Mouse (Mus musculus): Measurements from ENCODE around the gene Nop2. TPM values are rescaled to one million over a fixed set of nuclear protein-coding genes. Genes with fewer than 3 reads are reported as not detected.
"Not testable (repeated sequence)": the region's sequence is repeated elsewhere in the genome, so short reads cannot be mapped to it uniquely, and the experiment has no call there.

Gene Nop2
- polyA plus RNA-seq, 1 experiment from 2014 or later, result 35.0 TPM

GRCm38 (mm10) chr6:125155262-125155661 is 23.6 kb downstream of the Nop2 start:
- 89% methylated on average over 8 of the region's 8 CpGs for WGBS
- no peak for ATAC-seq (replicated peaks; ENCODE audit: insufficient number of reproducible peaks, insufficient read depth, low FRiP score, low read depth)
- Histone ChIP-seq H3K4me2 (no peak overlapping the region), H3K27ac (no peak overlapping the region), H3K36me3 (peaks cover 34% of the 10 kb centered on the region; the same call in 1 of the 2 replicates), H3K4me1 (replicated peaks) (peaks cover 8% of the 10 kb centered on the region), H3K4me3 (no peak overlapping the region), H3K9me3 (replicated peaks) (no peaks in the 10 kb centered on the region), H3K27me3 (no peaks in the 10 kb centered on the region), H3K9ac (no peak overlapping the region)

GRCm38 (mm10) chr6:125156491-125156890 is 24.8 kb downstream of the Nop2 start:
- WGBS, result 91% methylated on average over 3 of the region's 3 CpGs
- ATAC-seq (replicated peaks; ENCODE audit: insufficient number of reproducible peaks, insufficient read depth, low FRiP score, low read depth), result no peak

GRCm38 (mm10) chr6:125156903-125157614 is 25.4 kb downstream of the Nop2 start:
- no peak for ATAC-seq (replicated peaks; ENCODE audit: insufficient number of reproducible peaks, insufficient read depth, low FRiP score, low read depth)
- no peaks in the 10 kb centered on the region for H3K9me3 ChIP-seq (replicated peaks)
- H3K27me3 ChIP-seq, result no peaks in the 10 kb centered on the region
- 69% methylated on average over 7 of the region's 7 CpGs for WGBS
- no peak overlapping the region for H3K4me3 ChIP-seq
- H3K9ac ChIP-seq, result no peak overlapping the region; the same call in 1 of the 2 replicates
- no peak overlapping the region for H3K4me2 ChIP-seq
- H3K4me1 ChIP-seq (replicated peaks), result peaks cover 20% of the 10 kb centered on the region
- H3K27ac ChIP-seq, result no peak overlapping the region; the same call in 1 of the 2 replicates
- peaks cover 36% of the 10 kb centered on the region; the same call in 1 of the 2 replicates for H3K36me3 ChIP-seq

More at GRCm38 (mm10) chr6:125156491-125156890, 24.8 kb downstream of the Nop2 start:
- Histone ChIP-seq H3K27me3 (no peaks in the 10 kb centered on the region), H3K4me2 (no peak overlapping the region), H3K4me3 (no peak overlapping the region), H3K9me3 (replicated peaks) (no peaks in the 10 kb centered on the region), H3K27ac (no peak overlapping the region), H3K4me1 (replicated peaks) (peaks cover 16% of the 10 kb centered on the region), H3K9ac (no peak overlapping the region), H3K36me3 (peaks cover 39% of the 10 kb centered on the region; the same call in 1 of the 2 replicates)

- no peak for ATAC-seq (replicated peaks; ENCODE audit: insufficient number of reproducible peaks, insufficient read depth, low FRiP score, low read depth)
- Histone ChIP-seq H3K4me3 (no peak overlapping the region), H3K4me1 (replicated peaks) (peaks cover 36% of the 10 kb centered on the region), H3K9ac (no peak overlapping the region), H3K4me2 (no peak overlapping the region), H3K27ac (no peak overlapping the region), H3K9me3 (replicated peaks) (no peaks in the 10 kb centered on the region), H3K27me3 (no peaks in the 10 kb centered on the region), H3K36me3 (peaks cover 29% of the 10 kb centered on the region)
- 83% methylated on average over 15 of the region's 15 CpGs for WGBS
Measured at GRCm38 (mm10) chr6:125158944-125159492, 27.3 kb downstream of the Nop2 start.

- WGBS, result 75% methylated on average over 7 of the region's 7 CpGs
- Histone ChIP-seq H3K4me3 (no peak overlapping the region), H3K9ac (no peak overlapping the region), H3K36me3 (peaks cover 32% of the 10 kb centered on the region), H3K4me2 (no peak overlapping the region), H3K4me1 (replicated peaks) (peaks cover 39% of the 10 kb centered on the region), H3K27ac (peak overlapping the region; percentile 85), H3K27me3 (no peaks in the 10 kb centered on the region), H3K9me3 (replicated peaks) (no peaks in the 10 kb centered on the region)
- ATAC-seq (replicated peaks; ENCODE audit: insufficient number of reproducible peaks, insufficient read depth, low FRiP score, low read depth), result no peak
Measured at GRCm38 (mm10) chr6:125159773-125160557, 28.3 kb downstream of the Nop2 start.

GRCm38 (mm10) chr6:125160558-125160853 is 28.8 kb downstream of the Nop2 start:
- Histone ChIP-seq H3K4me2 (no peak overlapping the region), H3K27ac (peak overlapping the region; percentile 85), H3K4me3 (no peak overlapping the region), H3K27me3 (no peaks in the 10 kb centered on the region), H3K9me3 (replicated peaks) (no peaks in the 10 kb centered on the region), H3K4me1 (replicated peaks) (peaks cover 39% of the 10 kb centered on the region), H3K9ac (no peak overlapping the region), H3K36me3 (peaks cover 32% of the 10 kb centered on the region)
- ATAC-seq (replicated peaks; ENCODE audit: insufficient number of reproducible peaks, insufficient read depth, low FRiP score, low read depth), result no peak
- WGBS, result 35% methylated on average over 10 of the region's 10 CpGs

GRCm38 (mm10) chr6:125160854-125161760 is 29.4 kb downstream of the Nop2 start:
- Histone ChIP-seq H3K9me3 (replicated peaks) (no peaks in the 10 kb centered on the region), H3K9ac (peak overlapping the region; percentile 19), H3K4me3 (peak overlapping the region; percentile 94), H3K36me3 (peaks cover 32% of the 10 kb centered on the region), H3K27ac (peak overlapping the region; percentile 85), H3K4me2 (peak overlapping the region; percentile 77), H3K27me3 (no peaks in the 10 kb centered on the region), H3K4me1 (replicated peaks) (peaks cover 39% of the 10 kb centered on the region)
- 14% methylated on average over 22 of the region's 22 CpGs for WGBS
- no peak; the same call in 1 of the 2 replicates for ATAC-seq (replicated peaks; ENCODE audit: insufficient number of reproducible peaks, insufficient read depth, low FRiP score, low read depth)

GRCm38 (mm10) chr6:125161971-125162370 is 30.3 kb downstream of the Nop2 start:
- ATAC-seq (replicated peaks; ENCODE audit: insufficient number of reproducible peaks, insufficient read depth, low FRiP score, low read depth); H3K9ac ChIP-seq; H3K27me3 ChIP-seq; H3K9me3 ChIP-seq (replicated peaks): not testable (repeated sequence)
- Histone ChIP-seq H3K27ac (peak overlapping the region; percentile 85), H3K4me2 (peak overlapping the region; percentile 77), H3K4me3 (peak overlapping the region; percentile 94), H3K4me1 (replicated peaks) (peaks cover 42% of the 10 kb centered on the region), H3K36me3 (peaks cover 32% of the 10 kb centered on the region)
- 4% methylated on average over 4 of the region's 5 CpGs for WGBS

- Histone ChIP-seq H3K4me3 (peak overlapping the region; percentile 94), H3K4me2 (peak overlapping the region; percentile 77), H3K36me3 (peaks cover 29% of the 10 kb centered on the region), H3K9ac (peak overlapping the region; percentile 50), H3K4me1 (replicated peaks) (peaks cover 50% of the 10 kb centered on the region), H3K27ac (peak overlapping the region; percentile 85)
- H3K9me3 ChIP-seq (replicated peaks); H3K27me3 ChIP-seq; ATAC-seq (replicated peaks; ENCODE audit: insufficient number of reproducible peaks, insufficient read depth, low FRiP score, low read depth): not testable (repeated sequence)
- WGBS, result 48% methylated on average over 13 of the region's 16 CpGs
Measured at GRCm38 (mm10) chr6:125162615-125163305, 31.1 kb downstream of the Nop2 start.

GRCm38 (mm10) chr6:125163801-125164657 is 32.3 kb downstream of the Nop2 start:
- ATAC-seq (replicated peaks; ENCODE audit: insufficient number of reproducible peaks, insufficient read depth, low FRiP score, low read depth), result no peak

More at GRCm38 (mm10) chr6:125163801-125164657, 32.3 kb downstream of the Nop2 start:
- H3K4me3 ChIP-seq, result peak overlapping the region; percentile 94
- peak overlapping the region; percentile 94 for H3K9ac ChIP-seq
- H3K4me2 ChIP-seq, result peak overlapping the region; percentile 77
- 4% methylated on average over 20 of the region's 20 CpGs for WGBS
- H3K4me1 ChIP-seq (replicated peaks), result peaks cover 56% of the 10 kb centered on the region
- no peaks in the 10 kb centered on the region for H3K27me3 ChIP-seq
- H3K36me3 ChIP-seq, result peaks cover 37% of the 10 kb centered on the region
- H3K27ac ChIP-seq, result peak overlapping the region; percentile 97
- H3K9me3 ChIP-seq (replicated peaks), result no peaks in the 10 kb centered on the region
